Mouse (Mus musculus): ENCODE results near the gene Tmem219.

Gene Tmem219

DNA sequence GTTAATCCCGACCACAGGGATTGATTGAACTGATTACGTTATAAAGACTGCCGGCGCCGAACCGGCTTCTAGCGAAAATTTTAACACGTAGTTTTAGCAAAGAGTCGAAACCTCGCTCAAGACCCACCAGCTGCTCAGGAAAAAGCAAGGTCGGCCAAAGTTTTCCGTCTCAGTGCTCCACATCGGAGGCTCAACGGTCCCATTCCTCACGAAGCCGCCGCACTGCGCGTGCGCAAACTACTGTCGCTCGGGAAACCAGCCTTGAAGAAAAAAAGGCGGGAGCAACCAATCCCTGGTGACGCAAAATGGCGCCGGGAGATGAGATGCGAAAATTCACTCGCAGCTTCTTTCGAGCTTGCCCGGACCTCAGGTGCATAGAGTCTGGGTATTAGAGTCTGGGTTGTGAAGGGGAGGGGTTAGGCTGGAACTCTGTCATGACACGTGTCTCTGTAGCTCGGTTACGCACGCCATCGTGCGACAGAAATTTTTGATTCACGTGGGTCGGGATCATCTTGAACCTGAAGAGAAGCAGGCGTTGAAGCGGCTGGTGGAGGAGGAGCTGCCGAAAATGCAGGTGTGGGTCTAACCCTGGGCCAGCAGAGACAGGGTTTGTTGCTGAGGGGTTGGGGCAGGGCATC is 60.5 kb downstream of the Tmem219 start, which contains the start of gene Ino80e:
Ino80e (minus strand) TSS at position 231 of the 638 bp plus-strand sequence.
- peak; percentile 95 for DNase-seq (ENCODE audit: low spot score)

DNA sequence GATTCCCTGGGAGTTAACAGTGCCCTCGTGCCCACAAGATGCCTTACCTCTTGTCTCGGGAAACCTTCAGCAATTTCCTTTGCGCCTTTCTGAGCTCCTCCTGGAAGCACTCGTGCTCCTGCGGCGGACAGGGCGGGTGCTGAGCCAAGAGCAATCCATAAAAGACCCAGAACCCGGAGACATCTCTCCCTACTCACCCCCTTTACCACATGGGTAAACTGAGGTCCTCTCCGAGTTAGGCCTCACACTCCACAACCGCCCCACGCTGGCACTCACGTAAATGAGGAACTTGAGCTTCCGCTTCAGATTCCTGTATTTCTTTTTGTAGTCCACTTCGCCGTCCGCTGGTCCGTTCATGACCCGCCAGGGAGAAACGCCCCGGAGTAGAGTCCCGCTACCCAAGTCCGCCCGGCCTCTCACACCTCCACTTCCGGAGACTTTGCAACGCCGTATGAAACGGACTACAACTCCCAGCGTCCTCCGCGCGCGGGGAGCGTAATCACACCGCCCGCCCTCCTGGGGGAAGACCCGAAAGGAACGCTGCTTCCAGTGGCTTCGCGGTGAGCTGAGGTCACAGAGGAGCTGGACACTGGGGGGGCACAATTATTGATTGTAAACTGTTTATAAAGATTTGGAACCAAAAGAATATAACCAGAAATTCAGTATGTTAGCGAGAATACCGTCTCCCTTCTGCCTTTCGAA is 61.1 kb downstream of the Tmem219 start, which contains the start of gene Hirip3:
Hirip3 (plus strand) TSS at position 544 of the 702 bp plus-strand sequence.
- DNase-seq (ENCODE audit: low spot score), result peak; percentile 93

DNA sequence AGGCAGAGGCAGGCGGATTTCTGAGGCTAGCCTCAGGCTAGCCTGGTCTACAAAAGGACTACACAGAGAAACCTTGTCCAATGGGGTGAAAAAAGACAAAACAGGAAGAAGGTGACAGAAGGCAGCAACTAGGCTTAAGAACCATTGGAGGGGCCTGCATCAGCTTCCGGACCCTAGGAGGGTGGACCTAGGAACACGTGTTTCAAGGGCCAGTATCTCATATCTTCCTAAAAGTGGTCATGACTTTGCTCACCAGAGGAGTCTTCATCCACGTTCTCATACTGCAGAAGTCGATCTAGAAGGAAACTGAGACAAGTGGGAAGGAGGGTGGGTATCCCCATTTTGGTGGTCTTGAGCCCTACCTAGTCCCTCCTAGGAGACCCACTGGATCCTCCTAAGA is 61.7 kb downstream of the Tmem219 start:
- DNase-seq (ENCODE audit: low spot score), result no peak

DNA sequence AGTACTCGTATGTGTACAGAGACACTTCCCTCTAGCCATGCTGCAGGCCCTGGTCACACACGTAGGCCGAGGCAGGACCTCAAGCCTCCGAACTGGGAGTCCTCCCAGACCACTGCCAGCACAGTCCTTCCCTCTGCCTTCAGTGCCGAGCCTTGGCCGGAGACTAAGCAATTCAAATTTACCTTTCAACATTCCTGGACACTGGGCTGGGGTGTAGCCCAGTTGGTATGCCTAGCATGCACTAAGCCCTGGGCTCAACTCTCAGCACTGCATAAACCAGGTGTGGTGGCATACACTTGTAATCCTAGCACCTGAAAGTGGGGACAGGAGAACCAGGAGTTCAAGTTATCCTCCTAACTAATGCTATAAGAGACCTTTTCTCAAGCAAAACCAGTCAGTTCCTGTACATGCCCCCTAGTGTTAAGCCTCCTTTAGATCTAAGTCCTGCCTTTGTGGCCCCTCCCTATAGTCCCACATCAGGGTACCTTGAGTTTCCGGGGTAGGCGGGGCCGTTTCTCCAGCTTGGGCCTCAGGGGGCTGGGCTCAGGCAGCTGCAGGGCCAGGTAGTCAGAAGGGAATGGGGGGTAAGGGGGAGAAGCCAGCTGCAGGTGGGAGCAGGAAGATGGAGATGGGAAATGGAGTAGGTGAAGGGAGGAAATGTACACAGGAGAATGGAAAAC is 65.8 kb downstream of the Tmem219 start:
- DNase-seq (ENCODE audit: low spot score), result no peak

DNA sequence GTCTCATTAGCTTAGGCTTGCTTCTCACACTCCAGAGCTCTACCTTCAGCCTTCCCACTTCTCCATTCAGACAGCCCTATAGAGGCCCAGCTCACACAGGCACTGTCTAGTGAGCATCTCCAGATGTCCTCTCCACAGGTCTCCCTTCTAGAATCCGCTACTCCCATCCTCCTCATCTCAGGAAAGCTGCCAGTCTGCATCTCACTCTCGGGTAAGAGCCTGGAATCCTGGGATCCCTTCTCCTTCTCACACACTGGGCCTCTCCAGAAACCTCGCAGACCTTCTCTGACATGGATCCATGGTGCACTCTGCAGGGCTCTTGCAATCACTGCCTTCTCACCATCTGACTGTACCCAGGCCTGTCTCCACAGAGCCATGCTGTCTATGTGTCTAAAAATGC is 67.1 kb downstream of the Tmem219 start:
- DNase-seq (ENCODE audit: low spot score), result no peak

DNA sequence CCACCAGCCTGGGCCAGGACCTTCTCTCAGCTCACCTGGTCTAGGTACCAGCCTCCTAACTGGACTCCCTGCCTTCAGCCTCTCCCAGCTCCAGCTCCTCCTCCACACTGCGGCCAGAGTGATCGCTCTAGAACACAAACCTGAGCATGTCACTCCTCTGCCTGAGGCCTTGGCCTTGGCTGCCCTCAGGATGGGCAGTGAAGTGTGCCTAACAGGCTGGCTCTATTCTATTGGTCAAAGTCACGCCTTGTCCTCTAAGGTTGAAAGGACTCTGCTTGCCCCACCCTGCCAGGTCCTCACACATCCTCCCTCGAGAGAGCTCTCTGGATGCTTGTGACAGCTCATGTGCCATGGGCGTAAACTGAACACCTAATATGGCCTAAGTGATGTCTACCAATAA is 69.3 kb downstream of the Tmem219 start:
- DNase-seq (ENCODE audit: low spot score), result no peak

DNA sequence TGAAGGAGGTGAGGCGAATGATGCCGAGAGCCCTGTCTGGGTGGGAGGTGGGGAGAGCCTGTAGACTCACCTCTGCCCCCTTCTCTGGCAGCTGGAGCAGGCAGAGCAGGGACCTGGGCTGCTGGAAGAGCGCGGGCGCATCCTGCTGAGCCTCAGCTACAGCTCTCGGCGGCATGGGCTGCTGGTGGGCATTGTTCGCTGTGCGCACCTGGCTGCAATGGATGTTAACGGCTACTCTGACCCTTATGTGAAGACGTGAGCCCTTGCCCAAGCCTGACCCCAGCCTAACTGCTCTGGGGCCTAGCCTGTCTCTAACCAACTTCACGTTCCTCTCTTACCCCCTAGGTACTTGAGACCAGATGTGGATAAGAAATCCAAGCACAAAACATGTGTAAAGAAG is 71.5 kb downstream of the Tmem219 start:
- no peak for DNase-seq (ENCODE audit: low spot score)

DNA sequence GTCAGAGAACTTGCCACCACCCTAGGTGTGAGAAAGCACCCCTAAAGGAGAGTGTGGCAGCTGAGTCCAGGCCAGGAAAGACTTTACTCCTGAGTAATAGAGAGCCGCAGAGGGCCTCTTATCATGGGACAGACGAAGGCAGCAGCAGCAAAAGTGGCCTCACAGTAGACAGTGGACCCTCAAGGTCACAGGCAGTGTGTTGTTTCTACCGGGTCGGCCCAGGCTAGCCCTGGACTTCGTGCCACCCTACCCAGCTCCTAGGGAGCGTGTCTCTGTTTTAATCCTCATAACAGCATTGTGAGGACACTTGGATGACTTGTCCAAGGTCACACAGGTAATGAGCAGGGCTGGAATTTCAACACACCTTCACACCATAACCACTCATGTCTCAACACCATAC is 72.6 kb downstream of the Tmem219 start:
- DNase-seq (ENCODE audit: low spot score), result no peak

DNA sequence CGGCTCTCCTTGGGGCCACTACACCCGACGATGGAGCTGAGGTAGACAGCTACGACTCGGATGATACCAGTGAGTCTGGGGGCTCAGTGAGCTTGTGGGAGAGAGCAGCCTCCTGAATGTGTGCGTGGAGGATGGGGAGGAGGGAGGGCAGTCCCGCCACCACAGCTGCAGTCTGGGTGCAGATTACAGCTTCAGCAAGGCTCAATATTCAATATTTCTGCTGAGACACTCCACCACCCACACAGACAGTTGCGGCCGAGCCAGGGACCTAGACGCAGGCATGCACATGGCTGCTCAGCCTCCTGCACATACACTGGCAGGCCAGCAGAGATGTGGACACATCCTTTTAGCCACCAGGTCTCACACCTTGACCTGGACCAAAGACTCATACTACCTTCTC is 73.9 kb downstream of the Tmem219 start:
- DNase-seq (ENCODE audit: low spot score), result no peak

DNA sequence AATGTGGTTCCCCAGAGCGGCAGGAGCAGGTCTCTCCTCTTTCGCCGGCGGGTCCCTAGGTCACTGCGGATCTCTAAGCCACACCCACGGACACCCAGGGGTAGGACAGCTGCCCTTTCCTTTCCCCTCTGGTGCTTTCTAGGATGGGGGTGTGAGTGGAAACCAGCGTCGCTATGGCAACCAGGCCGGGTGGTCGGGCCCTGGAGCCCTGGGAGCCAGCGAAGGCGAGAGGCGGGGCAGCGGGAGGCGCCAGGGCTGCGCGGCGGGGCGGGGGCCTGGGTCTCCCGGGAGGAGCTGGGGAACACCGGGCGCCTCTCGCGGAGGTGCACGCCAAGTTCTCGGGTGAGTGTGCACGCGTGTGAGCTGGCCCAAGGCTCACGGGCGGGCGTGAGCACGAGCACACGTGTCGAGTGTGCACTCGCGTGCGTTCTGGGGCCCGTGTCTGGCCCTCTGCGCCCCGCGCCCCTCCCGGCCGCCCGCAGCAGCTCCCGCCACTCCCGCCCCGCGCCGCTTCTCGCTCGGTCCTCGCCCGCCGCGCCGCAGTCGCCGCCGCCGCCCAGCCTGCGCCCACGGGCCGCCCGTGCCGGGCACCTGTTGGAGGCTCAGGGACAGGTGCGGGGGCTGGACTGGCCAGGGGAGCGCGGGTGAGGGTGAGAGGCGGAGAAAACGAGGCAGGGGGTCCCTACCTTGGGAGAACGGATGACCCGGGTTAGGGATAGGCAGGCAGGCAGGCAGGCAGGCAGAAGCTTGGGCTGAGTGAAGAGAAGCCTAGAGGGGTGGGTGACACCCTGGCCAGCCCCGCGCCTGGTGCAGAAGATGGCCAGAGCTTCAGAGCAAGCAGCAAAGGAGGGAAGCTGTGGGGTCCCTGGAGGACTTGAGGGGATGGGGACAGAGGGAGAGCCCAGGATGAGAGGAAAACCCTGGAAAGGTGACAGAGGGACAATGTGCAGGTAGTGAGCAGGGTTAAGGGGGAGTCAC is 75.0 kb downstream of the Tmem219 start:
- no peak for DNase-seq (ENCODE audit: low spot score)

DNA sequence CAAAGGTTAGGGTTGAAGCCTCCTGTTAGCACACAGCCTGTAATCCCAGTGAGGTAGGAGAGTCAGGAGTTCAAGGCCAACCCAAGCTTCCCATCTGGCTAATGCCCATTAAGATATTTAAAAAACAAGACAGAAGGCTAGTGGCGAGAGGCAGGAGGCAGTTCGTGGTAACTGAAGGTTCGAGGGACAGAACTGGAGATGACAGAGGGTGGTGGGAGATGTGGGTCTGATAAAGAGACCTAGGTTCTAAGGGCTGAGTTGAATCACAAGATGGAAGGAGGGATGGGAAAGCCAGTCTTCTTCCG is 75.6 kb downstream of the Tmem219 start, which contains the start of gene Doc2a:
Doc2a (plus strand) TSS at position 301 of the 305 bp plus-strand sequence.
- DNase-seq (ENCODE audit: low spot score), result no peak

DNA sequence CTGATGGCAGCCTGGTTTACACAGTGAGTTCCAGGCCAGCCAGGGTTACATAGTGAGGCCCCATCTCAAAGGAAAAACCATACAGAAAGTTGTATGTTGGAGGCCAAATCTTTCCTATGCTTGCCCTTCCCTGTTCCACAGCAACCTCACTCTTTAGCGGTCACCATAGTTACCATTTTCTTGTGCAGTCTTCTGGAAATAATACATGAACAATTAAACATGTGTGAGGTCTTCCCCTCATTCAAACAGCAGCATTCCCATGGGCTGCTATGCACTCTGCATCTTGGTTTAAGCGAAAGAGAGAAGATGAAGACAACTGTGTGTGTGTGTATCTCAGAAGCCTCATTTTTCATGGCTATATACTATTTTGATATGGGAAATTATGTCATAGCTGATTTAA is 77.2 kb downstream of the Tmem219 start:
- no peak for DNase-seq (ENCODE audit: low spot score)

DNA sequence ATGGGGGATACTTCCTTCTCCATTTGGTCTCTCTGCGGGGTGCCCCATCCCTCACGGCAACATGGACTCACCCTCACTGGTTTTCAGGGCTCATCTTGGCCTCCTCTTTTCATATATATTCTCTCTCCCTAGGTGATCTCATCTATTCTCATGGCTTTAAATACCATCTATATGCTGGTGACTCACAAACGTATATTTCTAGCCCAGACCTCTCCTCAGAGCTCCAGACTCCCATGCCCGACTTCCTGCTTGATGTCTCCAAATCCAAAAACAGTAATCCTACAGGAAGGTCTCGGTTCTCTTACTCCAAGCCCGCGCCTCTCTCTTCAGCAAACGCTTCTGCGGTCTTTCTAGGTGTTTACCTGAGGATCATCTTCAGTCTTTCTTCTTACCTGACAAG is 79.4 kb downstream of the Tmem219 start:
- no peak for DNase-seq (ENCODE audit: low spot score)
